Mouse (Mus musculus) lung, embryonic 14.5 days (tissue): ENCODE measurements around the gene Entpd1. TPM values are rescaled to one million over a fixed set of nuclear protein-coding genes. Genes with fewer than 3 reads are reported as not detected.
"Not testable (repeated sequence)": the region's sequence is repeated elsewhere in the genome, so short reads cannot be mapped to it uniquely, and the experiment has no call there.

ENCODE experiments used
- ATAC-seq: fragments of 200-750 bp; cut with Nextera tagmentation; 2 replicates; pipeline ENCODE4 v1.8.0; 2017; ENCODE audit warnings: mild to moderate bottlenecking, moderate TSS enrichment, moderate library complexity; ENCODE audit not compliant: insufficient read depth
- DNase-seq: peaks from one replicate; pipeline ENCODE4 v3.0.0-alpha.2; 2015
- H3K27ac ChIP-seq: fragments of 300-500 bp; sonication (generic); 2 replicates; pipeline ENCODE4 v1.5.1; 2014; ENCODE audit warnings: low read depth, mild to moderate bottlenecking, moderate library complexity
- H3K27me3 ChIP-seq: fragments of 300-500 bp; sonication (generic); 2 replicates; pipeline ENCODE4 v1.6.1; 2014; ENCODE audit warnings: low read length, control low read depth; ENCODE audit not compliant: insufficient read depth
- H3K36me3 ChIP-seq: fragments of 300-500 bp; sonication (generic); 2 replicates; pipeline ENCODE4 v1.6.1; 2014; ENCODE audit warnings: control low read depth; ENCODE audit not compliant: insufficient read depth
- H3K4me1 ChIP-seq: fragments of 300-500 bp; sonication (generic); 2 replicates; pipeline ENCODE4 v1.6.1; 2014; ENCODE audit warnings: antibody characterized with exemption, control low read depth; ENCODE audit not compliant: insufficient read depth
- H3K4me2 ChIP-seq: fragments of 300-500 bp; sonication (generic); 2 replicates; pipeline ENCODE4 v1.6.1; 2014; ENCODE audit warnings: mild to moderate bottlenecking
- H3K4me3 ChIP-seq: fragments of 300-500 bp; sonication (generic); 2 replicates; pipeline ENCODE4 v1.5.1; 2014; ENCODE audit warnings: low read depth, low read length
- H3K9ac ChIP-seq: fragments of 300-500 bp; sonication (generic); 2 replicates; pipeline ENCODE4 v1.6.1; 2014
- H3K9me3 ChIP-seq: fragments of 300-500 bp; sonication (generic); 2 replicates; pipeline ENCODE4 v1.6.1; 2016; ENCODE audit warnings: low read depth, low read length, control low read depth
- CTCF ChIP-seq: IDR thresholded peaks from 2 replicates; pipeline ENCODE4 v1.5.1; 2016; ENCODE audit warnings: antibody characterized with exemption, low read depth
- WGBS: fragments of 180-500 bp; shearing (Covaris S2); extraction: QIAGEN DNeasy Blood & Tissue Kit; methylation state at CpG from one replicate; pipeline ENCODE4 v1.1.7; 2014; 5-methylcytosine and 5-hydroxymethylcytosine counted together
- polyA plus RNA-seq: library from polyadenylated mRNA; unstranded; fragments of >200 nt; fragmentation: Nextera tagmentation; extraction: Ambion mirVana; gene quantifications from 2 replicates; pipeline ENCODE4 v1.2.1, GENCODE M21; 2014

The Entpd1 gene
- polyA plus RNA-seq, 1 experiment from 2014 or later = 12.7 TPM

GRCm38 (mm10) chr19:40601870-40602269, 10.3 kb upstream of the Entpd1 start:
- H3K27ac ChIP-seq = no peak overlapping the region
- H3K4me1 ChIP-seq = no peaks in the 10 kb centered on the region
- no peak overlapping the region for H3K9ac ChIP-seq
- no peak overlapping the region for H3K4me2 ChIP-seq
- H3K36me3 ChIP-seq = peaks cover 18% of the 10 kb centered on the region
- H3K27me3 ChIP-seq = no peaks in the 10 kb centered on the region
- DNase-seq (no peak), ATAC-seq (no peak)
- H3K4me3 ChIP-seq = no peak overlapping the region
- 88% methylated on average over 3 of the region's 3 CpGs for WGBS
- TF ChIP-seq CTCF = no peak
- H3K9me3 ChIP-seq = no peaks in the 10 kb centered on the region

- WGBS = 87% methylated on average over 9 of the region's 9 CpGs
- Histone ChIP-seq H3K4me1 (no peaks in the 10 kb centered on the region), H3K27ac (no peak overlapping the region), H3K9ac (no peak overlapping the region), H3K4me2 (no peak overlapping the region), H3K36me3 (peaks cover 19% of the 10 kb centered on the region), H3K27me3 (no peaks in the 10 kb centered on the region), H3K9me3 (no peaks in the 10 kb centered on the region), H3K4me3 (no peak overlapping the region)
- DNase-seq (no peak), ATAC-seq (no peak)
- no peak for TF ChIP-seq CTCF
Measured at GRCm38 (mm10) chr19:40605189-40605588, 7.0 kb upstream of the Entpd1 start.

- H3K9me3 ChIP-seq = no peaks in the 10 kb centered on the region
- no peak overlapping the region for H3K27ac ChIP-seq
- 86% methylated on average over 6 of the region's 6 CpGs for WGBS
- H3K9ac ChIP-seq = no peak overlapping the region
- H3K27me3 ChIP-seq = no peaks in the 10 kb centered on the region
- TF ChIP-seq CTCF = no peak
- H3K36me3 ChIP-seq = peaks cover 19% of the 10 kb centered on the region
- no peak overlapping the region for H3K4me3 ChIP-seq
- ATAC-seq (no peak), DNase-seq (no peak)
- no peak overlapping the region for H3K4me2 ChIP-seq
- 0 out of 2 replicates have a peak, but pooled peaks cover 3% of the 10 kb centered on the region for H3K4me1 ChIP-seq
Measured at GRCm38 (mm10) chr19:40607676-40608075, 4.5 kb upstream of the Entpd1 start.

- no peak overlapping the region for H3K27ac ChIP-seq
- no peak for TF ChIP-seq CTCF
- 0 out of 2 replicates have a peak, but pooled peaks cover 3% of the 10 kb centered on the region for H3K4me1 ChIP-seq
- no peaks in the 10 kb centered on the region for H3K27me3 ChIP-seq
- no peaks in the 10 kb centered on the region for H3K36me3 ChIP-seq
- DNase-seq = no peak
- H3K4me2 ChIP-seq = no peak overlapping the region
- ATAC-seq = no peak
- H3K4me3 ChIP-seq = no peak overlapping the region
- H3K9ac ChIP-seq = no peak overlapping the region
- H3K9me3 ChIP-seq = no peaks in the 10 kb centered on the region
- WGBS = 73% methylated on average over 7 of the region's 7 CpGs
Measured at GRCm38 (mm10) chr19:40614811-40615210, 2.6 kb downstream of the Entpd1 start.

GRCm38 (mm10) chr19:40616021-40616420, 3.9 kb downstream of the Entpd1 start:
- 78% methylated on average over 7 of the region's 7 CpGs for WGBS
- Histone ChIP-seq H3K27me3 (no peaks in the 10 kb centered on the region), H3K4me3 (no peak overlapping the region), H3K9ac (no peak overlapping the region), H3K9me3 (no peaks in the 10 kb centered on the region), H3K36me3 (no peaks in the 10 kb centered on the region), H3K4me2 (no peak overlapping the region), H3K4me1 (0 out of 2 replicates have a peak, but pooled peaks cover 3% of the 10 kb centered on the region), H3K27ac (no peak overlapping the region)
- no peak for TF ChIP-seq CTCF
- ATAC-seq (no peak), DNase-seq (no peak)

GRCm38 (mm10) chr19:40621616-40622015, 9.4 kb downstream of the Entpd1 start:
- H3K4me1 ChIP-seq, H3K4me3 ChIP-seq, H3K9me3 ChIP-seq, H3K9ac ChIP-seq, H3K36me3 ChIP-seq, DNase-seq, H3K27ac ChIP-seq, H3K4me2 ChIP-seq, H3K27me3 ChIP-seq, ATAC-seq: not testable (repeated sequence)
- WGBS = 27% methylated on average over 10 of the region's 26 CpGs

GRCm38 (mm10) chr19:40625935-40626334, 13.8 kb downstream of the Entpd1 start:
- TF ChIP-seq CTCF = no peak
- Histone ChIP-seq H3K4me1 (no peaks in the 10 kb centered on the region), H3K27ac (no peak overlapping the region), H3K4me3 (no peak overlapping the region), H3K27me3 (no peaks in the 10 kb centered on the region), H3K36me3 (no peaks in the 10 kb centered on the region), H3K9me3 (no peaks in the 10 kb centered on the region), H3K4me2 (no peak overlapping the region), H3K9ac (no peak overlapping the region)
- WGBS = 42% methylated on average over 12 of the region's 12 CpGs
- DNase-seq = peak; percentile 20
- no peak for ATAC-seq

- ATAC-seq (no peak), DNase-seq (no peak)
- Histone ChIP-seq H3K4me2 (no peak overlapping the region), H3K27ac (no peak overlapping the region), H3K4me3 (no peak overlapping the region), H3K4me1 (no peaks in the 10 kb centered on the region), H3K9ac (no peak overlapping the region), H3K9me3 (no peaks in the 10 kb centered on the region), H3K27me3 (no peaks in the 10 kb centered on the region), H3K36me3 (no peaks in the 10 kb centered on the region)
- TF ChIP-seq CTCF = no peak
Measured at GRCm38 (mm10) chr19:40628950-40629349, 16.8 kb downstream of the Entpd1 start.
